9 mouse cellular contexts compared by ENCODE assay signal in the genomic region with DNA sequence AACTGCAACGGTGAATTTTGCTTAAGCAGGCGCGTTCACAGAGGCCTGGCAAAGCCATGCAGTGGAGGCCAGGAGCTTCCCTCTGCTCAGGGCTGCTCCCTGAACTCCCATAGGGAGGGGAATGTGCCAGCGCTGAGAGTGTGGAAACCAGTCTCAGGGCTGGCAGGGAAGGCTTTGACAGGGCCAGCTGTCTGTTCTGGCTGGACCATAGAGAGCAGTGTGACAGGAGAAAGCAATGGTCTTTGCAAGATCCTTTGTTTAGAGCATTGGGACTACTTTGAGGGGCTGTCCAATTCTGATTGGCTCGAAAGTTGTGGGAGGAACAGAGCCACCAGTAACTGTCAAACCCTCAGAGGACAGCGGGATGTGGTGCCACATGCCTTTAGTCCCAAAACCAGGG. TPM values are rescaled to one million over a fixed set of nuclear protein-coding genes. Genes with fewer than 3 reads are reported as not detected.
DNase-seq lines count a peak whose midpoint lies in the region; ATAC-seq lines count a peak whose summit lies in the region.
"Had no signal": no experiment of that assay in that cellular context is flagged by ENCODE, and none has a peak within 500 bp of the region (broad histone marks: within the 10 kb centered on the region; RNA-seq: fewer than 3 reads in every experiment).

No protein-coding gene starts in this region.

- H3K27me3 ChIP-seq in forebrain, embryonic 14.5 days (replicated peaks; ENCODE audit: control insufficient read depth, insufficient read depth, low read length) = no peaks in the 10 kb centered on the region
- no peaks in the 10 kb centered on the region for H3K27me3 ChIP-seq in intestine, embryonic 15.5 days (replicated peaks)
- no peaks in the 10 kb centered on the region for H3K27me3 ChIP-seq in stomach, embryonic 14.5 days (ENCODE audit: control insufficient read depth, insufficient read depth, low read length)

- no peaks in the 10 kb centered on the region for H3K9me3 ChIP-seq in forebrain, embryonic 14.5 days (replicated peaks; ENCODE audit: control insufficient read depth, low read length)
- H3K9me3 ChIP-seq in intestine, embryonic 15.5 days = no peaks in the 10 kb centered on the region
- H3K9me3 ChIP-seq in stomach, embryonic 14.5 days (ENCODE audit: control insufficient read depth, low read depth, low read length) = no peaks in the 10 kb centered on the region
- H3K9me3 ChIP-seq: megakaryocyte, embryonic 14.5 days had no signal

- no peak overlapping the region for H3K27ac ChIP-seq in forebrain, embryonic 14.5 days (ENCODE audit: low read depth, low read length)
- H3K27ac ChIP-seq in intestine, embryonic 15.5 days = peak overlapping the region; percentile 23; the same call in 1 of the 2 replicates
- peak overlapping the region; percentile 49; the same call in 1 of the 2 replicates for H3K27ac ChIP-seq in stomach, embryonic 14.5 days (ENCODE audit: low read length)

- H3K4me1 ChIP-seq in forebrain, embryonic 14.5 days (ENCODE audit: control insufficient read depth, insufficient read depth, low read length) = no peaks in the 10 kb centered on the region
- H3K4me1 ChIP-seq in intestine, embryonic 15.5 days (replicated peaks) = peaks cover 28% of the 10 kb centered on the region
- peaks cover 19% of the 10 kb centered on the region; the same call in 1 of the 2 replicates for H3K4me1 ChIP-seq in stomach, embryonic 14.5 days (ENCODE audit: control insufficient read depth, insufficient read depth, low read length)

- no peak overlapping the region for H3K9ac ChIP-seq in forebrain, embryonic 14.5 days (ENCODE audit: low read length)
- H3K9ac ChIP-seq in intestine, embryonic 15.5 days = no peak overlapping the region
- H3K9ac ChIP-seq in stomach, embryonic 14.5 days (replicated peaks; ENCODE audit: low read depth, low read length) = no peak overlapping the region

- H3K4me2 ChIP-seq in forebrain, embryonic 14.5 days (ENCODE audit: low read length) = no peak overlapping the region
- no peak overlapping the region for H3K4me2 ChIP-seq in intestine, embryonic 15.5 days (replicated peaks)
- no peak overlapping the region for H3K4me2 ChIP-seq in stomach, embryonic 14.5 days (replicated peaks; ENCODE audit: low read depth, low read length)

- no peak overlapping the region for H3K4me3 ChIP-seq in forebrain, embryonic 14.5 days (ENCODE audit: low read depth, low read length)
- H3K4me3 ChIP-seq in intestine, embryonic 15.5 days (replicated peaks) = no peak overlapping the region
- no peak overlapping the region for H3K4me3 ChIP-seq in stomach, embryonic 14.5 days (ENCODE audit: low read depth, low read length)
- H3K4me3 ChIP-seq: megakaryocyte, embryonic 14.5 days had no signal

- peak; percentile 26 for DNase-seq in ovary, postnatal 36 days (ENCODE audit: low spot score)
- DNase-seq in ovary, postnatal 10 days (ENCODE audit: low spot score) = no peak
- peak; percentile 59 for DNase-seq in forebrain, embryonic 14.5 days (ENCODE audit: low spot score)
- DNase-seq in layer of hippocampus, adult 18-20 months (ENCODE audit: low spot score in 2 of 2) = no peak

- peak; percentile 67 for ATAC-seq in forebrain, embryonic 14.5 days
- no peak for ATAC-seq in intestine, embryonic 15.5 days
- ATAC-seq in stomach, embryonic 14.5 days (ENCODE audit: insufficient number of reproducible peaks, insufficient read depth, low FRiP score, low read depth) = no peak
- no peak for ATAC-seq in monocyte, adult 5-6 weeks (replicated peaks; ENCODE audit: insufficient number of reproducible peaks, low FRiP score, low TSS enrichment, poor library complexity, severe bottlenecking)
- no peak for ATAC-seq in megakaryocyte progenitor cell, adult 5-6 weeks (replicated peaks; ENCODE audit: poor library complexity)

- no peaks in the 10 kb centered on the region for H3K36me3 ChIP-seq in forebrain, embryonic 14.5 days (ENCODE audit: control insufficient read depth, insufficient read depth, low read length)
- H3K36me3 ChIP-seq in intestine, embryonic 15.5 days = no peaks in the 10 kb centered on the region
- no peaks in the 10 kb centered on the region for H3K36me3 ChIP-seq in stomach, embryonic 14.5 days (ENCODE audit: control insufficient read depth, insufficient read depth, low read length)

- 54% methylated on average over 6 of the region's 6 CpGs for WGBS in forebrain, embryonic 14.5 days
- WGBS in intestine, embryonic 15.5 days = 64% methylated on average over 6 of the region's 6 CpGs
- WGBS in stomach, embryonic 14.5 days = 59% methylated on average over 6 of the region's 6 CpGs

RNA-seq across cellular contexts. Expression of gene Emp1, which starts 5.9 kb away (rescaled TPM):
- 3.4 and 3.5 TPM in 2 replicates for polyA plus RNA-seq in forebrain, embryonic 14.5 days (2014; fragmentation: Nextera tagmentation; extraction: Ambion mirVana)
- 45.7 and 49.4 TPM in 2 replicates for polyA plus RNA-seq in intestine, embryonic 15.5 days (2015; fragmentation: Nextera tagmentation; extraction: Ambion mirVana)
- polyA plus RNA-seq in stomach, embryonic 14.5 days (2014; fragmentation: Nextera tagmentation; extraction: Ambion mirVana) = 28.8 and 32.1 TPM in 2 replicates
- 4.6 to 6.1 TPM (median 5.9 TPM) in 3 replicates for total RNA-seq in monocyte, adult 5-6 weeks (2017)
- 1 to 10 TPM; 2.8 to 3.0 TPM for total RNA-seq in layer of hippocampus, adult 18-20 months (2021)
- total RNA-seq in megakaryocyte progenitor cell, adult 5-6 weeks (2015) = 0.64 and 0.74 TPM in 2 replicates
- 0.75 and 1.1 TPM in 2 replicates for total RNA-seq in megakaryocyte progenitor cell, adult 5-6 weeks (2017)

RNA-seq across cellular contexts. Expression of gene Pbp2, which starts 58.0 kb away (rescaled TPM):
- not detected in 2 replicates for polyA plus RNA-seq in forebrain, embryonic 14.5 days (2014; fragmentation: Nextera tagmentation; extraction: Ambion mirVana)
- 0.25 TPM in 1 of 2 replicates, not detected in the other for polyA plus RNA-seq in intestine, embryonic 15.5 days (2015; fragmentation: Nextera tagmentation; extraction: Ambion mirVana)
- polyA plus RNA-seq in stomach, embryonic 14.5 days (2014; fragmentation: Nextera tagmentation; extraction: Ambion mirVana) = not detected in 2 replicates
- 0.49 TPM in 1 of 3 replicates, not detected in the others for total RNA-seq in monocyte, adult 5-6 weeks (2017)
- not detected for total RNA-seq in layer of hippocampus, adult 18-20 months (2021)
- total RNA-seq in megakaryocyte progenitor cell, adult 5-6 weeks (2015) = not detected in 2 replicates
- not detected in 2 replicates for total RNA-seq in megakaryocyte progenitor cell, adult 5-6 weeks (2017)

Comparison
In these comparisons a context has a peak if more than half of its experiments do, and no peak if none do; other contexts are left out.
1. DNase-seq: peak in ovary, postnatal 36 days (single experiment) and forebrain, embryonic 14.5 days (single experiment); none in ovary, postnatal 10 days (single experiment) and layer of hippocampus, adult 18-20 months (0 of 2).